Mouse (Mus musculus) ZHBTc4 (cell line): ENCODE data around the gene Tmem119.
A peak's percentile ranks its signal among the peaks of the same experiment; 100 is the strongest.

Experiments
- DNase-seq: peaks from one replicate; pipeline ENCODE4 v3.0.0-alpha.2; 2011; ENCODE audit warnings: low read depth, low spot score

The Tmem119 gene

GRCm38 (mm10) chr5:113765641-113766526, 34.4 kb downstream of the Tmem119 start:
- DNase-seq, result no peak

- DNase-seq, result no peak
These were observed 35.9 kb downstream of the Tmem119 start for GRCm38 (mm10) chr5:113764426-113764825.

DNA sequence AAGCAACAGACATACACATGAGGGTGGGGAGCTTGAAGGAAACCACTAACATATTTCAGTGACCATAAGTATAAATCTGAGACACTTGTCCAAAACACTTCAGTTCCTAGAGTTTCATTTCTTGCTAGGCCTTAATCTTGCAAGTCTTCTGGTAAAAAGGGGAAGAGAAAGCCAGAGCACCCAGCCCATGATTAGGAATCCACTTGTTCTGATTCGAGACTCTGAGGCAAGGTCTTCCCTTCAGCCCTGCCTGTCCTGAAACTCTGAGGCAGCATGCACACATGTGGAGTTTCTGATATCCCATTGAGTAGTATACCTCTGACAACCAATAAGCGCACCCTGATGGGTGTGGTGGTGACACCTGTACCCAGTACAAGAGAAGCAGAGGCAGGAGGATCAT, 38.7 kb downstream of the Tmem119 start:
- no peak for DNase-seq

DNA sequence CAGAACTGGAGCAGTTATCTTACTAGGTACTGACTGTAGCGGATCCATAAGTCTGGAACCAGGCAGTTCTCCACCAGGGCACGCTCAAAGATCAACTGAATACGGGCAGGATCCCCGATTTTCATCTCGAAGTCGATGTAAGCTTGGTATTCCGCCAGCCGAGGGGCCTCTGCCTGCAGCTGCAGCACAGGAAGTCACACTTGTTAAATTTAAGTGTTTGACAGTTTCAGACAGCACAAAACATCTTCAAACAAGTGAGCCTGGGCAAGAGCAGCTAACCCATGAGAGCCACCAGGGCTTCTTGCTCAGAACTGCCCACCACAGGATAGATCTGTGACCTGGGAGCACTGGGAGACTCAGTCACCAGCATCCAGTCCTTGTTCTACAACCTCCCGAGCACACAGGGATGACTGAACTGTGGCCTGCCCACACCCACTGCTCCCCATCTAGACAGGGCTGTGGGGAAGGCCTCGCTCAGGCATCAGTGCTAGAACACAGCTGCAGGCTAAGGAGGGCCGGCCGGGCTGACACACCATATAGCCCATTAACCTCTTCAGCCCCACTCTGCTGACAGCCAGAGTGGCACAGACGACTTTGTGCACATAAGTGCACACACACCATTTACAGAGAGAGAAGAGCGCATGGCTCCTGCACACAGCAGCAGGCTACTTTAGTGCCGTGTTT, 44.8 kb downstream of the Tmem119 start:
- no peak for DNase-seq

DNA sequence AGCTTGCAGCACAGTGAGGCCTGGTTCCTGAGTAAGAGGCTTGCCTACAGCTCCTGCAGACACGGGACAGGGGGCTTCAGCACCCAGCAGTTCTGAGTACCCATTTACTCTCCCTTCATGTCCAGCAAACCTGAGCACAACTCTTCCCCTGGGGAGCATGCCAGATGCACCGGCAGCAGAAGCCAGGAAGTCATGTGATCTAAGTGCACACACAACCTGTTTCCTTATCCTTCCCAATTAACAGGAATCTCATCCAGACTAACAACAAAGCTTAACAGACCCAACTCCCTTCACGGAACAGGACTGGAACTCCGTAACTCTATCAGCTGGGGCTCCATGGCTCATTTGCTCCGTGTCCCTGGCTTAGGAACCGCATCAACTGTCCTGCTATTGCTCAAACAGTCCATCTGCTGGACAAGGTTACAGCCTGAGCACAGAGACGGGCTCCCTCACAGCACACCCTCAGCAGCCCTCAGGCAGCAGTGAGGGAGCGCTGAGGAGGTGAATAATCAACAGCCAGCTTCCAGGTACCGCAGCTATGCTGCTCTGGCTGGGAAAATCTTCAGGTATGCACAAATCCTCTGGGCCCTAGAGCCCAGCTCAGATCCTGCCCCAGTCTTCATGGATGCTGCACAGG, 48.7 kb downstream of the Tmem119 start:
- DNase-seq, result no peak

DNA sequence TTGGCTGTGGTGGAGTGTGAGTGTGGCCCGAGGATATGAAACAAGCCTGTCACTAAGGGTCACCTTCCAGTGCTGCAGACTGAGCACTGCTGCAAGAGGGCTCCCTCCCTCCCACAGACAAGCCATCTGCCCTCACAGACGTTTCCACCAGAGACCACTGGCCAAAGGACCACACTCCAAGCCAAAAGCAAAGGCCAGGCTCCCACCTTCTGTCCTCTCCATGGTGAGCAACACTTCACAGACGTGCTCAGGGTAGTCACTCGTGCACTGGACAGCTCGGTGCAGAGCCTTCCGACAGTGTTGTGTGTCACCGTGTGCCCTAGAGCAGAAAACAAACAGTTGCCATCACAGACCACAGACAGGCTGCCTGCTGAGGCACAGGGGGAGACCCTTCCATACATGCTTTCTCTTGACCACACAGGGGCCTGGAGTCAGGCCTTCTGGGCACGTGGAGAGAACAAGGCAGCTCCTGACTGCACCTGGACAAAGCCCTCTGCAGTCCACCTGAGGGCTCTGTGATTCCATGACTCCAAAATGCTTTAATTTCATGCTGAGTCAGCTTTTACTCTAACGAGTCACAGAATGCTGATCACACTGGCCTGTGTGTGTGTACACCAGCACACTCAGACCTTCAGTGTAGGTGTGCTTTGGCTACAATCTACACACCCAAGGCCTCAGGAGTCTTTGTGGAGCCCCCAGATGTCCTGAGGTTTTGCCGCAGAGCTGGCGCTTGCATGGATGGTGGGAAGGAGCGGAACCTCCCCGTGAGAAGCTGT, 51.6 kb downstream of the Tmem119 start:
- DNase-seq, result no peak

- peak; percentile 62 for DNase-seq
These were observed 52.7 kb downstream of the Tmem119 start for GRCm38 (mm10) chr5:113747629-113748028.
